Mouse (Mus musculus) heart, embryonic 11.5 days (tissue): Measurements from ENCODE around the gene Rprd2. TPM values are rescaled to one million over a fixed set of nuclear protein-coding genes. Genes with fewer than 3 reads are reported as not detected.

Source experiments
- ATAC-seq: fragments of 200-750 bp; cut with Nextera tagmentation; replicated peaks from 2 replicates; pipeline ENCODE4 v1.8.0; 2017; ENCODE audit warnings: moderate library complexity; ENCODE audit not compliant: insufficient number of reproducible peaks, low FRiP score, low TSS enrichment
- H3K27ac ChIP-seq: fragments of 300-500 bp; sonication (generic); 2 replicates; pipeline ENCODE4 v1.5.1; 2014; ENCODE audit warnings: mild to moderate bottlenecking, low read depth, low read length
- H3K27me3 ChIP-seq: fragments of 300-500 bp; sonication (generic); 2 replicates; pipeline ENCODE4 v1.6.1; 2014; ENCODE audit warnings: mild to moderate bottlenecking, low read length, mixed read lengths; ENCODE audit not compliant: control insufficient read depth, insufficient read depth
- H3K36me3 ChIP-seq: fragments of 300-500 bp; sonication (generic); 2 replicates; pipeline ENCODE4 v1.6.1; 2014; ENCODE audit warnings: mild to moderate bottlenecking, low read length, moderate library complexity, mixed read lengths; ENCODE audit not compliant: control insufficient read depth, insufficient read depth
- H3K4me1 ChIP-seq: fragments of 300-500 bp; sonication (generic); 2 replicates; pipeline ENCODE4 v1.6.1; 2014; ENCODE audit warnings: low read length; ENCODE audit not compliant: control insufficient read depth, insufficient read depth
- H3K4me2 ChIP-seq: fragments of 300-500 bp; sonication (generic); 2 replicates; pipeline ENCODE4 v1.6.1; 2014; ENCODE audit warnings: mild to moderate bottlenecking, moderate library complexity
- H3K4me3 ChIP-seq: fragments of 300-500 bp; sonication (generic); 2 replicates; pipeline ENCODE4 v1.5.1; 2014; ENCODE audit warnings: low read depth, low read length
- H3K9ac ChIP-seq: fragments of 300-500 bp; sonication (generic); 2 replicates; pipeline ENCODE4 v1.6.1; 2014; ENCODE audit warnings: mild to moderate bottlenecking, low read depth, low read length, moderate library complexity
- H3K9me3 ChIP-seq: fragments of 300-500 bp; sonication (generic); replicated peaks from 2 replicates; pipeline ENCODE4 v1.6.1; 2016; ENCODE audit warnings: low read length; ENCODE audit not compliant: control insufficient read depth
- WGBS: fragments of 180-500 bp; shearing (Covaris S2); extraction: QIAGEN DNeasy Blood & Tissue Kit; methylation state at CpG from one replicate; pipeline ENCODE4 v1.1.7; 2014; ENCODE audit not compliant: insufficient replicate concordance; 5-methylcytosine and 5-hydroxymethylcytosine counted together
- polyA plus RNA-seq: library from polyadenylated mRNA; unstranded; fragments of >200 nt; fragmentation: Nextera tagmentation; extraction: Ambion mirVana; gene quantifications from 2 replicates; pipeline ENCODE4 v1.2.1, GENCODE M21; 2014

The Rprd2 gene
- polyA plus RNA-seq, 1 experiment from 2014 or later, result 25.0 TPM

DNA sequence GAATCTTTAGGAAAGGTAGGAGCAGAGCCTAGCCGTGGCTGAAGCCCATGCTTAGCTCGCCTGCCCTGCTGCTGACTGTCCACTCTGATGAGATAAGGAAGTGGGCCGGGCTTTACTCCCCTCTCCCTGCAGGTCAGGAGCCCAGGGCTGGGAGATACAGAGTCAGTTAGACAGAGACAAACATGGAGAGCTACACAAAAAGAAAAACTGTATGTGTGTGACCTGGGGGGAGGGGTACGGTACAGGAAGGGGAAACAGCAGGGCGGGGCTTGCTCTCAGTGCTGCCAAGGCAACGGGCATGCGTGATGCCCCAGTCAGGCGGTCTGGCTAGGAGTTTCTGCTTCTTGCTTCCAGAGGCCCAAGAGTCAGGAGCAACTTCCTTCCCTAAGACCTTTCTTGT lies 78.3 kb downstream of the Rprd2 start:
- Histone ChIP-seq H3K36me3 (peaks cover 21% of the 10 kb centered on the region), H3K4me3 (no peak overlapping the region), H3K4me2 (peak overlapping the region; percentile 50)

DNA sequence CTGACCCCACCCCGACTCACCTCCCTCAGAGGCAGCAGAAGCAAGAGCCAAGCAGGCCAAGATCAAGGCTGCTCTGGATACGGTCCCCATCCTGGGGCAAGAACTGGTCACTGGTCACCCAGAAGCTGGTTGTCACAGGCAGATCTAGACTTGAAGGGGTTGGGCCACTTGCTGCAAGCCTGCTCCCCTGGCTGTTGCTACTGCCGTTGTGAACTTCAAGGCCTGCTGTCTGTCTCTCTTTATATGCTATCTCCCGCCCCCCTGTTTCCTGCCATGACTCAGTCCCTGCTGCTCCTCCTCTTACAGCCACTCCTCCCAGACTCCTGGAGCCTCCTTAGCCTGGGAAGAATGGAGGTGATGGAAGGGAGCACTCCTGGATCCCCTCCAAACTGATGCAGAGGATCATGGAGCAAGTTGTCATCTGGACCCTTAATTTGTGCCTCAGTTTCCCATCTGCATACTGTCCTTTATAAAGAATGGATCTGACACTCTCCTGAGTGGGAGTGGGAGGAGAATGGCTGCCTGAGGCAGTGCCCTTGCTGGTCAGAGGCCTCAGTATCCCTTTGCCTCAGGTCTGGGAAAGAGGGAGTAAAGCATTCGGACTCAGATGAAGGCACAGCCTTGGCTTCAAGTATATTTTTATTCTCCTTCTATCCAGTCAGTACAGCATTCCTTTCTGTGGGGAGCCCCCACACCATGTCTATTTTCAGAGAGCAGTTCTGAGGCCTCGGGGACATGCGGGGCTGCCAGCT lies 79.1 kb downstream of the Rprd2 start, which contains the start of gene Ecm1:
Ecm1 (minus strand) TSS at position 217 of the 752 bp plus-strand sequence.
- Histone ChIP-seq H3K36me3 (peaks cover 16% of the 10 kb centered on the region), H3K27me3 (no peaks in the 10 kb centered on the region), H3K4me3 (peak within 1 kb of the TSS; percentile 25), H3K4me1 (peaks cover 48% of the 10 kb centered on the region), H3K9ac (peak within 1 kb of the TSS; percentile 54), H3K4me2 (peak within 1 kb of the TSS; percentile 57), H3K27ac (peak within 1 kb of the TSS; percentile 70), H3K9me3 (no peaks in the 10 kb centered on the region)
- ATAC-seq, result peak; percentile 45; the same call in 1 of the 2 replicates
- 43% methylated on average over 7 of the region's 7 CpGs for WGBS

More for the DNA sequence above, 78.3 kb downstream of the Rprd2 start:
- Histone ChIP-seq H3K9ac (peak overlapping the region; percentile 56), H3K9me3 (no peaks in the 10 kb centered on the region), H3K27ac (peak overlapping the region; percentile 70), H3K27me3 (no peaks in the 10 kb centered on the region), H3K4me1 (peaks cover 48% of the 10 kb centered on the region)
- ATAC-seq, result peak; percentile 57
- 22% methylated on average over 8 of the region's 8 CpGs for WGBS

GRCm38 (mm10) chr3:95735071-95735670 lies 83.5 kb downstream of the Rprd2 start:
- H3K9ac ChIP-seq, result no peak overlapping the region
- no peak overlapping the region for H3K27ac ChIP-seq
- H3K9me3 ChIP-seq, result no peaks in the 10 kb centered on the region
- no peak overlapping the region for H3K4me3 ChIP-seq
- no peak overlapping the region for H3K4me2 ChIP-seq
- whole genome bisulfite sequencing, result 82% methylated on average over 12 of the region's 12 CpGs
- peaks cover 50% of the 10 kb centered on the region for H3K4me1 ChIP-seq
- no peaks in the 10 kb centered on the region for H3K27me3 ChIP-seq
- peaks cover 8% of the 10 kb centered on the region; the same call in 1 of the 2 replicates for H3K36me3 ChIP-seq
- no peak for ATAC-seq

- Histone ChIP-seq H3K4me1 (peaks cover 41% of the 10 kb centered on the region), H3K4me2 (no peak overlapping the region), H3K9me3 (no peaks in the 10 kb centered on the region), H3K27ac (no peak overlapping the region), H3K9ac (no peak overlapping the region), H3K36me3 (peaks cover 8% of the 10 kb centered on the region; the same call in 1 of the 2 replicates), H3K27me3 (no peaks in the 10 kb centered on the region), H3K4me3 (no peak overlapping the region)
- ATAC-seq, result no peak
- WGBS, result 72% methylated on average over 13 of the region's 13 CpGs
These were observed 84.5 kb downstream of the Rprd2 start for GRCm38 (mm10) chr3:95734092-95734702.

GRCm38 (mm10) chr3:95732744-95733521 lies 85.7 kb downstream of the Rprd2 start:
- ATAC-seq, result 0 out of 2 replicates have a peak, but pooled peaks have one; percentile 22
- no peak overlapping the region for H3K4me2 ChIP-seq
- no peak overlapping the region for H3K9ac ChIP-seq
- H3K27me3 ChIP-seq, result no peaks in the 10 kb centered on the region
- no peak overlapping the region for H3K4me3 ChIP-seq
- H3K9me3 ChIP-seq, result no peaks in the 10 kb centered on the region
- peaks cover 8% of the 10 kb centered on the region; the same call in 1 of the 2 replicates for H3K36me3 ChIP-seq
- H3K27ac ChIP-seq, result peak overlapping the region; percentile 42
- 59% methylated on average over 11 of the region's 11 CpGs for WGBS
- H3K4me1 ChIP-seq, result peaks cover 28% of the 10 kb centered on the region

GRCm38 (mm10) chr3:95732297-95732696 lies 86.4 kb downstream of the Rprd2 start:
- Histone ChIP-seq H3K4me2 (no peak overlapping the region), H3K9me3 (no peaks in the 10 kb centered on the region), H3K27me3 (no peaks in the 10 kb centered on the region), H3K36me3 (peaks cover 8% of the 10 kb centered on the region; the same call in 1 of the 2 replicates), H3K27ac (peak overlapping the region; percentile 17; the same call in 1 of the 2 replicates), H3K4me1 (peaks cover 22% of the 10 kb centered on the region), H3K9ac (no peak overlapping the region), H3K4me3 (no peak overlapping the region)
- ATAC-seq, result no peak
- 88% methylated on average over 9 of the region's 9 CpGs for WGBS

- no peak for ATAC-seq
- H3K9ac ChIP-seq, result no peak overlapping the region
- H3K4me3 ChIP-seq, result no peak overlapping the region
- H3K4me1 ChIP-seq, result peaks cover 17% of the 10 kb centered on the region
- no peak overlapping the region for H3K27ac ChIP-seq
- H3K27me3 ChIP-seq, result no peaks in the 10 kb centered on the region
- H3K9me3 ChIP-seq, result no peaks in the 10 kb centered on the region
- no peak overlapping the region for H3K4me2 ChIP-seq
- peaks cover 8% of the 10 kb centered on the region; the same call in 1 of the 2 replicates for H3K36me3 ChIP-seq
- 88% methylated on average over 4 of the region's 4 CpGs for WGBS
These were observed 86.9 kb downstream of the Rprd2 start for GRCm38 (mm10) chr3:95731802-95732201.

GRCm38 (mm10) chr3:95730431-95730830 lies 88.2 kb downstream of the Rprd2 start:
- Histone ChIP-seq H3K4me2 (no peak overlapping the region), H3K4me1 (peaks cover 18% of the 10 kb centered on the region), H3K27me3 (no peaks in the 10 kb centered on the region), H3K9ac (no peak overlapping the region), H3K4me3 (no peak overlapping the region), H3K36me3 (peaks cover 4% of the 10 kb centered on the region; the same call in 1 of the 2 replicates), H3K9me3 (no peaks in the 10 kb centered on the region), H3K27ac (no peak overlapping the region)
- 77% methylated on average over 7 of the region's 7 CpGs for WGBS
- ATAC-seq, result no peak
